Mouse (Mus musculus) kidney, embryonic 16.5 days (tissue): Measurements from ENCODE around the gene Ngf. TPM values are rescaled to one million over a fixed set of nuclear protein-coding genes. Genes with fewer than 3 reads are reported as not detected.

Experiments used
- ATAC-seq: fragments of 200-750 bp; cut with Nextera tagmentation; 2 replicates; pipeline ENCODE4 v1.8.0; 2017; ENCODE audit warnings: moderate TSS enrichment; ENCODE audit not compliant: low FRiP score, low TSS enrichment
- H3K27ac ChIP-seq: fragments of 300-500 bp; sonication (generic); 2 replicates; pipeline ENCODE4 v1.5.1; 2014; ENCODE audit warnings: low read length
- H3K27me3 ChIP-seq: fragments of 300-500 bp; sonication (generic); 2 replicates; pipeline ENCODE4 v1.6.1; 2014; ENCODE audit warnings: low read length, control low read depth, mixed read lengths; ENCODE audit not compliant: insufficient read depth
- H3K36me3 ChIP-seq: fragments of 300-500 bp; sonication (generic); 2 replicates; pipeline ENCODE4 v1.6.1; 2014; ENCODE audit warnings: low read length, control low read depth, mixed read lengths; ENCODE audit not compliant: insufficient read depth
- H3K4me1 ChIP-seq: fragments of 300-500 bp; sonication (generic); 2 replicates; pipeline ENCODE4 v1.6.1; 2014; ENCODE audit warnings: low read length, control low read depth, mixed read lengths; ENCODE audit not compliant: insufficient read depth
- H3K4me2 ChIP-seq: fragments of 300-500 bp; sonication (generic); replicated peaks from 2 replicates; pipeline ENCODE4 v1.6.1; 2014; ENCODE audit warnings: low read depth, low read length
- H3K4me3 ChIP-seq: fragments of 300-500 bp; sonication (generic); 2 replicates; pipeline ENCODE4 v1.5.1; 2014; ENCODE audit warnings: mild to moderate bottlenecking, low read length
- H3K9ac ChIP-seq: fragments of 300-500 bp; sonication (generic); replicated peaks from 2 replicates; pipeline ENCODE4 v1.6.1; 2014; ENCODE audit warnings: low read length
- H3K9me3 ChIP-seq: fragments of 300-500 bp; sonication (generic); 2 replicates; pipeline ENCODE4 v1.6.1; 2016; ENCODE audit warnings: low read length, control low read depth
- WGBS: fragments of 180-500 bp; shearing (Covaris S2); extraction: QIAGEN DNeasy Blood & Tissue Kit; methylation state at CpG from one replicate; pipeline ENCODE4 v1.1.7; 2014; 5-methylcytosine and 5-hydroxymethylcytosine counted together
- polyA plus RNA-seq: library from polyadenylated mRNA; unstranded; fragments of >200 nt; fragmentation: Nextera tagmentation; extraction: Ambion mirVana; gene quantifications from 2 replicates; pipeline ENCODE4 v1.2.1, GENCODE M21; 2015

Ngf gene
- polyA plus RNA-seq, 1 experiment from 2014 or later: 4.1 TPM

- H3K27me3 ChIP-seq: no peaks in the 10 kb centered on the region
- no peak for ATAC-seq
These were observed 35.4 kb downstream of the Ngf start for GRCm38 (mm10) chr3:102505129-102505528.

GRCm38 (mm10) chr3:102506061-102506460 lies 36.3 kb downstream of the Ngf start:
- no peak for ATAC-seq
- 51% methylated on average over 12 of the region's 12 CpGs for WGBS

More at GRCm38 (mm10) chr3:102505129-102505528, 35.4 kb downstream of the Ngf start:
- Histone ChIP-seq H3K4me1 (no peaks in the 10 kb centered on the region; the same call in 1 of the 2 replicates), H3K36me3 (no peaks in the 10 kb centered on the region), H3K9me3 (no peaks in the 10 kb centered on the region), H3K4me3 (no peak overlapping the region), H3K4me2 (no peak overlapping the region), H3K27ac (no peak overlapping the region), H3K9ac (no peak overlapping the region)
- WGBS: 89% methylated on average over 4 of the region's 4 CpGs

GRCm38 (mm10) chr3:102507666-102508260 lies 38.0 kb downstream of the Ngf start:
- Histone ChIP-seq H3K4me3 (no peak overlapping the region), H3K9ac (no peak overlapping the region), H3K9me3 (no peaks in the 10 kb centered on the region), H3K4me2 (no peak overlapping the region), H3K27ac (no peak overlapping the region), H3K4me1 (no peaks in the 10 kb centered on the region; the same call in 1 of the 2 replicates), H3K27me3 (no peaks in the 10 kb centered on the region), H3K36me3 (no peaks in the 10 kb centered on the region)
- WGBS: 84% methylated on average over 8 of the region's 8 CpGs
- ATAC-seq: no peak

More at GRCm38 (mm10) chr3:102506061-102506460, 36.3 kb downstream of the Ngf start:
- Histone ChIP-seq H3K4me1 (no peaks in the 10 kb centered on the region; the same call in 1 of the 2 replicates), H3K4me3 (no peak overlapping the region), H3K27me3 (no peaks in the 10 kb centered on the region), H3K9ac (no peak overlapping the region), H3K4me2 (no peak overlapping the region), H3K36me3 (no peaks in the 10 kb centered on the region), H3K9me3 (no peaks in the 10 kb centered on the region), H3K27ac (no peak overlapping the region)

GRCm38 (mm10) chr3:102508455-102508854 lies 38.7 kb downstream of the Ngf start:
- Histone ChIP-seq H3K4me3 (no peak overlapping the region), H3K27ac (no peak overlapping the region), H3K4me2 (no peak overlapping the region), H3K27me3 (no peaks in the 10 kb centered on the region), H3K9me3 (no peaks in the 10 kb centered on the region), H3K36me3 (no peaks in the 10 kb centered on the region), H3K4me1 (no peaks in the 10 kb centered on the region; the same call in 1 of the 2 replicates), H3K9ac (no peak overlapping the region)
- no peak for ATAC-seq
- WGBS: 19% methylated on average over 9 of the region's 9 CpGs

- H3K9ac ChIP-seq: no peak overlapping the region
- 71% methylated on average over 3 of the region's 3 CpGs for WGBS
- H3K27me3 ChIP-seq: no peaks in the 10 kb centered on the region
- no peak overlapping the region for H3K27ac ChIP-seq
- no peak overlapping the region for H3K4me3 ChIP-seq
- H3K36me3 ChIP-seq: no peaks in the 10 kb centered on the region
- no peaks in the 10 kb centered on the region for H3K9me3 ChIP-seq
- H3K4me2 ChIP-seq: no peak overlapping the region
- H3K4me1 ChIP-seq: no peaks in the 10 kb centered on the region; the same call in 1 of the 2 replicates
- no peak for ATAC-seq
These were observed 39.9 kb downstream of the Ngf start for GRCm38 (mm10) chr3:102509601-102510000.

GRCm38 (mm10) chr3:102516937-102517336 lies 47.2 kb downstream of the Ngf start:
- H3K36me3 ChIP-seq: no peaks in the 10 kb centered on the region
- H3K9ac ChIP-seq: no peak overlapping the region
- no peak for ATAC-seq
- no peak overlapping the region for H3K4me2 ChIP-seq
- H3K27me3 ChIP-seq: no peaks in the 10 kb centered on the region
- H3K9me3 ChIP-seq: no peaks in the 10 kb centered on the region
- no peak overlapping the region for H3K27ac ChIP-seq
- 86% methylated on average over 4 of the region's 4 CpGs for WGBS
- H3K4me1 ChIP-seq: no peaks in the 10 kb centered on the region
- no peak overlapping the region for H3K4me3 ChIP-seq

GRCm38 (mm10) chr3:102521061-102521460 lies 51.3 kb downstream of the Ngf start:
- no peaks in the 10 kb centered on the region for H3K27me3 ChIP-seq
- H3K4me1 ChIP-seq: no peaks in the 10 kb centered on the region
- H3K4me2 ChIP-seq: no peak overlapping the region
- no peak overlapping the region for H3K27ac ChIP-seq
- no peak overlapping the region for H3K9ac ChIP-seq
- WGBS: 71% methylated on average over 5 of the region's 5 CpGs
- no peaks in the 10 kb centered on the region for H3K36me3 ChIP-seq
- no peaks in the 10 kb centered on the region for H3K9me3 ChIP-seq
- ATAC-seq: no peak
- no peak overlapping the region for H3K4me3 ChIP-seq

- 74% methylated on average over 2 of the region's 2 CpGs for WGBS
- no peak overlapping the region for H3K9ac ChIP-seq
- no peaks in the 10 kb centered on the region for H3K4me1 ChIP-seq
- no peak overlapping the region for H3K4me3 ChIP-seq
- ATAC-seq: no peak
- H3K4me2 ChIP-seq: no peak overlapping the region
- H3K36me3 ChIP-seq: no peaks in the 10 kb centered on the region
- no peak overlapping the region for H3K27ac ChIP-seq
- H3K27me3 ChIP-seq: no peaks in the 10 kb centered on the region
- H3K9me3 ChIP-seq: no peaks in the 10 kb centered on the region
These were observed 54.0 kb downstream of the Ngf start for GRCm38 (mm10) chr3:102523711-102524110.

- H3K27ac ChIP-seq: no peak overlapping the region
- 64% methylated on average over 7 of the region's 7 CpGs for WGBS
- H3K4me1 ChIP-seq: no peaks in the 10 kb centered on the region
- no peak overlapping the region for H3K4me3 ChIP-seq
- no peaks in the 10 kb centered on the region for H3K27me3 ChIP-seq
- H3K36me3 ChIP-seq: no peaks in the 10 kb centered on the region
- no peak overlapping the region for H3K9ac ChIP-seq
- no peak overlapping the region for H3K4me2 ChIP-seq
- H3K9me3 ChIP-seq: no peaks in the 10 kb centered on the region
- no peak for ATAC-seq
These were observed 55.2 kb downstream of the Ngf start for GRCm38 (mm10) chr3:102524951-102525350.

GRCm38 (mm10) chr3:102525856-102526255 lies 56.1 kb downstream of the Ngf start:
- no peak for ATAC-seq
- Histone ChIP-seq H3K4me3 (no peak overlapping the region), H3K27ac (no peak overlapping the region), H3K36me3 (no peaks in the 10 kb centered on the region), H3K4me1 (no peaks in the 10 kb centered on the region), H3K27me3 (no peaks in the 10 kb centered on the region), H3K9me3 (no peaks in the 10 kb centered on the region), H3K4me2 (no peak overlapping the region), H3K9ac (no peak overlapping the region)
- WGBS: 75% methylated on average over 8 of the region's 8 CpGs
